Mouse (Mus musculus) heart, postnatal 0 days (tissue): ENCODE data around the gene Kif22. TPM values are rescaled to one million over a fixed set of nuclear protein-coding genes. Genes with fewer than 3 reads are reported as not detected.
A peak's percentile ranks its signal among the peaks of the same experiment; 100 is the strongest.

Experiments
- ATAC-seq: fragments of 200-750 bp; cut with Nextera tagmentation; 2 replicates; pipeline ENCODE4 v1.8.0; 2017; ENCODE audit warnings: low read depth, moderate number of reproducible peaks, moderate library complexity; ENCODE audit not compliant: insufficient read depth
- DNase-seq: peaks from one replicate; pipeline ENCODE4 v3.0.0-alpha.2; 2016; ENCODE audit warnings: low spot score
- H3K27ac ChIP-seq: fragments of 300-500 bp; sonication (generic); 2 replicates; pipeline ENCODE4 v1.5.1; 2014; ENCODE audit warnings: low read depth, mild to moderate bottlenecking
- H3K27me3 ChIP-seq: fragments of 300-500 bp; sonication (generic); 2 replicates; pipeline ENCODE4 v1.6.1; 2014; ENCODE audit warnings: low read length, mixed read lengths; ENCODE audit not compliant: control insufficient read depth, insufficient read depth
- H3K36me3 ChIP-seq: fragments of 300-500 bp; sonication (generic); replicated peaks from 2 replicates; pipeline ENCODE4 v1.6.1; 2014; ENCODE audit warnings: low read length, mixed read lengths; ENCODE audit not compliant: control insufficient read depth, insufficient read depth
- H3K4me1 ChIP-seq: fragments of 300-500 bp; sonication (generic); 2 replicates; pipeline ENCODE4 v1.6.1; 2014; ENCODE audit warnings: antibody characterized with exemption; ENCODE audit not compliant: control insufficient read depth, insufficient read depth
- H3K4me2 ChIP-seq: fragments of 300-500 bp; sonication (generic); 2 replicates; pipeline ENCODE4 v1.6.1; 2014; ENCODE audit warnings: low read depth, mild to moderate bottlenecking, low read length, moderate library complexity
- H3K4me3 ChIP-seq: fragments of 300-500 bp; sonication (generic); 2 replicates; pipeline ENCODE4 v1.5.1; 2014; ENCODE audit warnings: low read depth, low read length
- H3K9ac ChIP-seq: fragments of 300-500 bp; sonication (generic); replicated peaks from 2 replicates; pipeline ENCODE4 v1.6.1; 2014; ENCODE audit warnings: low read depth, low read length, mixed read lengths
- H3K9me3 ChIP-seq: fragments of 300-500 bp; sonication (generic); replicated peaks from 2 replicates; pipeline ENCODE4 v1.6.1; 2016; ENCODE audit warnings: low read length; ENCODE audit not compliant: control insufficient read depth
- CTCF ChIP-seq: IDR thresholded peaks from 2 replicates; pipeline ENCODE4 v1.5.1; 2016; ENCODE audit warnings: antibody characterized with exemption, control low read depth, low read depth
- EP300 ChIP-seq: IDR thresholded peaks from 2 replicates; pipeline ENCODE4 v1.6.1; 2016; ENCODE audit warnings: antibody characterized with exemption, low read depth
- WGBS: fragments of 180-500 bp; shearing (Covaris S2); extraction: QIAGEN DNeasy Blood & Tissue Kit; methylation state at CpG from one replicate; pipeline ENCODE4 v1.1.7; 2014; 5-methylcytosine and 5-hydroxymethylcytosine counted together
- polyA plus RNA-seq: library from polyadenylated mRNA; unstranded; fragments of >200 nt; fragmentation: Nextera tagmentation; extraction: Ambion mirVana; gene quantifications from 2 replicates; pipeline ENCODE4 v1.2.1, GENCODE M21; 2015
- total RNA-seq: library from RNA; depleted of rRNA; stranded (reverse); fragments of >200 nt; gene quantifications from 2 replicates; pipeline ENCODE4 v1.2.3, GENCODE M21; 2014; ENCODE audit warnings: low replicate concordance

Gene Kif22
- total and polyA plus RNA-seq, 2 experiments from 2014 or later, result 22.4 to 43.1 TPM

DNA sequence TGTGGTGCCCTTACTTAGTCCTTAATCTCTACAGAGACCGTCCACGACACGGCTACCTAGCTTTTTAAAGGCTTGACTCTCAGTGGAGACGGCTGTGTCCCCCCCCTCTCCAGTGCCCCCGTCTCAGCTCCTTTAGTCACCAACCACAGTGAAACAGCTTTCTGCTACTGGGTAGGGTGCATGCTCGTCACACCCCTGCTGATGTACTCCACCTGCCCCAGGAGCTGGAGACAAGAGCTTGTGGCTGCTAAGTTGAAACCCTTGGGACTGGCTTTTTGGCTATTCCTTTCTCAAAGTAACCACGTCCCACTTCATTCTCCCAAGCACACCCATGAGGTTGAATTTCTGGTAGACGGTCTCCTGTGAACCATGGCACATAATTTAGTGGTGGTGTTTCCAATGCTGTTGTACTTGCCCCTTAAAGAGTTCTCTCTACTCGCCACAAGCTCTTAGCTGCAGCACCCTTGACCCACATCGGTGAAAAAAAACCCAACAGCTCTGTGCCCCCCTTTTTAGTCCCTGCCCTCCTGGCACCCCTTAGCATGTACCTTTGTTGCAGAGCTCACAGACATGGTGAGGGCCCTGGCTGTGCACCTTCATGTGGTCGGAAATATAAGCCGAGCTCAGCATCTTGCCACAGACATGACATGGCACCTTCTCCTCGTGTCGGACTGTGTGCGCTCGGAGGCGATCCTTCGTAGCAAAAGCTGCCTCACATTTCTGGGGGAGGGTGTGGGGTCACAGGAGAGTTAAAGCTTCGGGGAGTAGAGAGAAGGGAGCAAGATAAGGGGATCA is 18.2 kb downstream of the Kif22 start:
- ATAC-seq (no peak), DNase-seq (no peak)
- H3K36me3 ChIP-seq, result peaks cover 32% of the 10 kb centered on the region
- H3K27ac ChIP-seq, result peak overlapping the region; percentile 99; the same call in 1 of the 2 replicates
- H3K27me3 ChIP-seq, result no peaks in the 10 kb centered on the region
- H3K9ac ChIP-seq, result peak overlapping the region; percentile 47
- peaks cover 39% of the 10 kb centered on the region for H3K4me1 ChIP-seq
- H3K9me3 ChIP-seq, result no peaks in the 10 kb centered on the region
- peak overlapping the region; percentile 91 for H3K4me3 ChIP-seq
- H3K4me2 ChIP-seq, result peak overlapping the region; percentile 96
- 27% methylated on average over 19 of the region's 19 CpGs for WGBS
- no peak for TF ChIP-seq CTCF
- no peak for TF ChIP-seq EP300

DNA sequence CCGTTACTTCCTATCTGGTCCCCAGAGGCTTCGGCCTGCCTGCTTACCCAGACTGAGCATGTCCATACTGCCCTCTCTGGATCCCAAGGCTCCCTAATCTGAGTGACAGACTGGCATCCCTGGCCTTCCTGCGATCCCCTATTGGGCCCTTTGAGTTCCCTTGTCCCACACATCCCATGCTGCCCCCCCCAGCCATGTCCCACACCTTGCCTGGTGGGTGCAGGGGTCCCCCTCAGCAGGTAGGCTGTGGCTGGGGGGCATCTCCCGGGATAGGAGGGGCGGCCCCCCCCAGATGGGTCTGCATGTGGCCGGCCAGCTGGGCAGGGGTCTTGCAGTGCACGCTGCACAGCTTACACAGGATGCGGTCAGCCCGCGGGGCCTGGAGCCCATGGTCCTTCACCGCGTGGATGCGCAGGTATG is 19.0 kb downstream of the Kif22 start:
- Histone ChIP-seq H3K9me3 (no peaks in the 10 kb centered on the region), H3K4me2 (peak overlapping the region; percentile 96; the same call in 1 of the 2 replicates), H3K27me3 (no peaks in the 10 kb centered on the region), H3K4me3 (no peak overlapping the region), H3K36me3 (peaks cover 27% of the 10 kb centered on the region), H3K9ac (no peak overlapping the region), H3K4me1 (peaks cover 39% of the 10 kb centered on the region), H3K27ac (no peak overlapping the region)
- no peak for TF ChIP-seq CTCF
- no peak for TF ChIP-seq EP300
- 77% methylated on average over 13 of the region's 13 CpGs for WGBS
- no peak for DNase-seq
- ATAC-seq, result no peak

DNA sequence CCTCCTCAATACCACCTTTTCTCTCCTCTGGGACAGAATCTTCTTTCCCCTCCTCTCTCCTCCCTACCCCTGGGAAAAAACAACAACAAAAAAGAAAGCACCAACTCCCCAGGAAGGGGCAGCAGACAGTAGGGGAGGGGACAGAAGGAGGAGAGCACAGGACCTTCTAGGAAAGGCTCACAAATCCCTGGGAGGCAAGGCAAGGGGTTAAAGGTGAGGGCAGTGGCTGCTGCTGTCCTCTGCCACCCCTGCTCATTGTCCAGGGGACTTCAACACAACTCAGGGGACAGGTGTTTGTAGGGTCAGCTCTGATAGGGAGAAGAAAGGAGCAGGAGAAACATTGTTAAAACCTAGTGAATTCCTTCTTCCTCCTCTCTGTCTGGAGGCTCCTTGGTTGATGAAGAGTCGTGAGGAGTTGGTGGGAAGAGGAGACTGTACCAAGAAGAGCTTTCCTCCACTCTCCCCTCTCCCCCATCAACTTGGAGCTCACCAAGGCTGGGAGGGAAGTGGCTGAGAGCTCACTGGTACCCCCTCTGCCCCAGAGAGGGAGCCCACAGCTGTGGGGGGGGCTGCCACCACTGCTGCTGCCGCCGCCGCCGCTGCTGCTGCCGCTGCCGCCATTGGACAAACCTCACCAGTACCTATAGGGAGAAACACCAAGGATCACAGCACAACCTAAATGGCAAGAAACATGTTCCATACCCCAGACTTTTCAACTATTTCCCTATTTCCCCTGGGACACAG is 19.6 kb downstream of the Kif22 start:
- 83% methylated on average over 7 of the region's 7 CpGs for WGBS
- Histone ChIP-seq H3K36me3 (peaks cover 27% of the 10 kb centered on the region), H3K4me1 (peaks cover 34% of the 10 kb centered on the region), H3K27ac (no peak overlapping the region), H3K9ac (no peak overlapping the region), H3K4me2 (0 out of 2 replicates have a peak overlapping the region, but pooled peaks have one; percentile 96), H3K4me3 (no peak overlapping the region), H3K9me3 (no peaks in the 10 kb centered on the region), H3K27me3 (no peaks in the 10 kb centered on the region)
- DNase-seq, result no peak
- TF ChIP-seq CTCF (no peak), EP300 (no peak)
- no peak for ATAC-seq

GRCm38 (mm10) chr7:127021563-127022527 is 20.4 kb downstream of the Kif22 start:
- H3K27me3 ChIP-seq, result no peaks in the 10 kb centered on the region
- ATAC-seq (no peak), DNase-seq (no peak)
- H3K4me1 ChIP-seq, result peaks cover 34% of the 10 kb centered on the region
- peaks cover 27% of the 10 kb centered on the region for H3K36me3 ChIP-seq
- no peak for TF ChIP-seq CTCF
- TF ChIP-seq EP300, result no peak
- H3K9me3 ChIP-seq, result no peaks in the 10 kb centered on the region
- no peak overlapping the region for H3K9ac ChIP-seq
- peak overlapping the region; percentile 9; the same call in 1 of the 2 replicates for H3K27ac ChIP-seq
- 58% methylated on average over 5 of the region's 5 CpGs for WGBS
- H3K4me2 ChIP-seq, result peak overlapping the region; percentile 78
- H3K4me3 ChIP-seq, result peak overlapping the region; percentile 46
